Mouse (Mus musculus): ENCODE results near the gene Rab1b.

DNA sequence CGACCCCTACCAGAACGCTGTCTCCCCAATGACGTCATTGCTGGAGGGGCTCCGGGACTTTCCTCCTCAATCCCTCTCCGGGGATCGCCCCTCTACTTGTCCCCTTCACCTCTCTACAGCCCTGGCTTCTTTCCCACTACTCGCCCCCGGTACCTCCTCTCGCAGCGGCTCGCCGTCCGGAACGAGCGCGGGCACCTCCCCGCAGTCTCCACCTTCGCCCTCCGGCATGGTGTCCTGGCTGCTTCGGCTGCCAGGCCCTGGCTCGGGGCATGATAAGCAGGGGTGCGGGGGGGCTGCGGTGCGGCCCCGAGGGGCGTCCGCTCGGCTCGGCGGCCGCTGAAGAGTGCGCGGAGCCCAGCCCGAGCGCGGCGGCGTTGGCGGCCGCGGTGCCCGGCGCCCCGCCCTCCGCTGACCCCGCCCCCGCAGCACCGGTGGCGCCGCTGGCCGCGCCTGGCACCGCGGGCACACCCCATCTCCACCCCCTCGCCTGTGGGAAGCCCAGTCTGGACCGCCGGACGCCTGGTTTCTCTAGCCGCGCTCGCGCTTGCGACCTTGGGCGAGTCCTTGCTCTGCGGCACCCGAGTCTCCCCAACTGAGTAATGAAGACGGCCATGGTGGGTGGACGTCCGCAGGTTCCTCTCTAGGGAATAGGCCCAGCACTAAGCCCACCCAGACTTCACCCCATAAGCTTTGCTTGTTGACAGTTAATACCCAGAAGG is 21.6 kb downstream of the Rab1b start, which contains the start of gene Tmem151a:
- TF ChIP-seq CTCF (IDR thresholded peaks at IDR 0.05; ENCODE audit: low read depth, low read length) = no peak
- no peak for TF ChIP-seq POLR2A (IDR thresholded peaks at IDR 0.05; ENCODE audit: borderline replicate concordance, low read depth, low read length)
